Mouse (Mus musculus): ENCODE results near the gene Sumf1.

Gene Sumf1

GRCm38 (mm10) chr6:108206914-108207566 is 21.7 kb upstream of the Sumf1 start:
- no peak for DNase-seq (ENCODE audit: low spot score)

- no peak for DNase-seq (ENCODE audit: low spot score)
These were observed 20.8 kb upstream of the Sumf1 start for GRCm38 (mm10) chr6:108206145-108206544.

GRCm38 (mm10) chr6:108204322-108204721 is 18.9 kb upstream of the Sumf1 start:
- DNase-seq (ENCODE audit: low spot score): no peak

- DNase-seq (ENCODE audit: low spot score): no peak
These were observed 12.9 kb upstream of the Sumf1 start for GRCm38 (mm10) chr6:108198286-108198685.

- DNase-seq (ENCODE audit: low spot score): no peak
These were observed 11.7 kb upstream of the Sumf1 start for GRCm38 (mm10) chr6:108197117-108197516.

GRCm38 (mm10) chr6:108196665-108197064 is 11.3 kb upstream of the Sumf1 start:
- no peak for DNase-seq (ENCODE audit: low spot score)

GRCm38 (mm10) chr6:108192632-108193031 is 7.2 kb upstream of the Sumf1 start:
- DNase-seq (ENCODE audit: low spot score): no peak

- no peak for DNase-seq (ENCODE audit: low spot score)
These were observed 5.3 kb upstream of the Sumf1 start for GRCm38 (mm10) chr6:108190690-108191089.

GRCm38 (mm10) chr6:108185685-108186009 is 265 bp upstream of the Sumf1 start:
- DNase-seq (ENCODE audit: low spot score): no peak

- DNase-seq (ENCODE audit: low spot score): no peak
These were observed 6.3 kb downstream of the Sumf1 start for GRCm38 (mm10) chr6:108179087-108179486.

GRCm38 (mm10) chr6:108174181-108174580 is 11.2 kb downstream of the Sumf1 start:
- no peak for DNase-seq (ENCODE audit: low spot score)

- no peak for DNase-seq (ENCODE audit: low spot score)
These were observed 13.2 kb downstream of the Sumf1 start for GRCm38 (mm10) chr6:108172219-108172618.

GRCm38 (mm10) chr6:108169466-108169865 is 15.9 kb downstream of the Sumf1 start:
- DNase-seq (ENCODE audit: low spot score): no peak

GRCm38 (mm10) chr6:108168723-108169122 is 16.7 kb downstream of the Sumf1 start:
- no peak for DNase-seq (ENCODE audit: low spot score)

GRCm38 (mm10) chr6:108167946-108168680 is 17.3 kb downstream of the Sumf1 start:
- no peak for DNase-seq (ENCODE audit: low spot score)

- DNase-seq (ENCODE audit: low spot score): no peak
These were observed 19.8 kb downstream of the Sumf1 start for GRCm38 (mm10) chr6:108165598-108165997.

GRCm38 (mm10) chr6:108164935-108165334 is 20.4 kb downstream of the Sumf1 start:
- DNase-seq (ENCODE audit: low spot score): no peak

- no peak for DNase-seq (ENCODE audit: low spot score)
These were observed 24.8 kb downstream of the Sumf1 start for GRCm38 (mm10) chr6:108160608-108161007.

- DNase-seq (ENCODE audit: low spot score): no peak
These were observed 28.5 kb downstream of the Sumf1 start for GRCm38 (mm10) chr6:108156881-108157280.

- no peak for DNase-seq (ENCODE audit: low spot score)
These were observed 31.1 kb downstream of the Sumf1 start for GRCm38 (mm10) chr6:108154243-108154642.

- no peak for DNase-seq (ENCODE audit: low spot score)
These were observed 32.6 kb downstream of the Sumf1 start for GRCm38 (mm10) chr6:108152661-108153269.

GRCm38 (mm10) chr6:108152081-108152480 is 33.3 kb downstream of the Sumf1 start:
- DNase-seq (ENCODE audit: low spot score): no peak

GRCm38 (mm10) chr6:108149235-108149634 is 36.1 kb downstream of the Sumf1 start:
- DNase-seq (ENCODE audit: low spot score): no peak
